Mouse (Mus musculus) frontal cortex, postnatal 25 days (tissue): ENCODE data around the gene Nxn.

Experiments
- DNase-seq, 2 experiments: peaks; one replicate each; pipeline ENCODE4 v3.0.0; 2022; ENCODE audit warnings: low spot score in 2 of 2

The Nxn gene

DNA sequence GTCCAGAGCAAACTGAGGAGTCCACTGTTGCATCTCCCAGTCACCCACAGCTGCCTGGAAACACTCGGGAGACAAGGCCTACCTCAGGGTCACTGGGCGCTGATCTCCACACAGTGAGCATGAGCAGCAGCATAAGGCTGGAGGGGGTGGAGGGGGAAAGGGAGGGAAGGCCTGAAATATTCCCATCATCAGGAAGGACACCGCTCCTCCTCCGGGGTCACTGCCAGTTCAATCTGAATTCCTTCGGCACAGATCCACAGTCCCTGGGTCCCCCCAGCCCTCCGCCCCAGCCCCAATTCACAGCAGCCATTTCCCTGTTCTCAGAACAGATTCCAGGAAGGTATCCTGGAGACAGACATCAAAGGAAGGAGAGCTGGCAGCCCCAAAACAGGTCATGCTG lies 35.8 kb downstream of the Nxn start:
- DNase-seq: no peak

DNA sequence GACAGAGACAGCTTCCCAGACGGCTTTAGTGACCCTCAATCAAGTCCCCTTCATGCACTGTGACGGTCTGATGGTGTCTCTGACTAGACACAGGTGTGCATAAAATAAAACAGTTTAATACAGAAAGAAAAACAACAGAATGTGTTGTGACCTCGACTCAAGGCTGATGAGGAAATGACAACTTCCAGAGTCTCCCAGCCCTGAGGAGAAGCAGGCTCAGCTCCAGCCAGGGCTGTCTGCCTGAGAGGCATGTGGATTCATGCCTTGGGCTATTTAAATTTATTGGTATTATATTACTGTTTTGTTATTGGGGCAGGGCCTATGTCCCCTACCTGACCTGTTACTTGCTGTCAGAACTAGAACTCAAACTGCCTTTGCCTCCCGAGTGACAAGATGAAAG lies 37.5 kb downstream of the Nxn start:
- no peak for DNase-seq

DNA sequence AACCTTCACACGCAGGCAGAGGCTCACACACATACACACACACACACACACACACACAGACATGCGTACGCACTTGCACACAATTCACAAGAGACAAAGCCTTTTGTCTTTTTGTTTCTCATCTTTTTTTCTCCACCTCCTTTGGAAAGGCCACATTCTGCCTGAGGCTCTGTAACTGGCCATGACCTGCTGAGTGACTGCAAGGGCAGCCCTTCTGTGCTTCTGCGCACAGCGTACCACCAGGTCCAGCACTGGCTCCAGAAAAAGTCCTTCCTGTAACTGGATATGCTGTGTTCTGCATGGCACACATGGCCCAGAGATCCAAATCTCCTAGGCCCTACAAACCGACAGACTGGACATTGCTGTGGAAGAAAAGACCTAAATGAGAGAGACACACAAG lies 38.7 kb downstream of the Nxn start:
- DNase-seq: no peak

GRCm38 (mm10) chr11:76358628-76359320 lies 40.2 kb downstream of the Nxn start:
- DNase-seq: no peak

- DNase-seq: no peak
Observed at GRCm38 (mm10) chr11:76357464-76357863, 41.5 kb downstream of the Nxn start.

DNA sequence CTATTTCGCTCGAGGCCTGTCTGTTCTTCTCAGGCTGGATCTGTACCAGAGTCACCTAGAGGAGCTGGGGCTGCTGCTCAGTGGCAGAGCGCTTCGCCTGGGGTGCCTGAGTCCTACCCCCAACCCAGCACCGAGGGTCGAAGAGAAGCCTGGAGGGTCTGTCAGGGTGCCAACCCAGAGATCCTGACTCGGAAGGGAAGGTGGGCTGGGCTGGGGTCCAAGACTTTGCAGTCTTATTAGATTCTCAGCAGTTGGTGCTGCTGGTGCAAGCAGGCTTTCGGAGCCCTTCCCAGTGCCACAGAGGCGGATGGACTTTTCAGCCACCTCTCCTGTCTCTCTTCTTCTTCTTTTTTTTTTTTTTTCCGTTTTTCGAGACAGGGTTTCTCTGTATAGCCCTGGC lies 42.8 kb downstream of the Nxn start:
- no peak for DNase-seq

GRCm38 (mm10) chr11:76355425-76355824 lies 43.5 kb downstream of the Nxn start:
- DNase-seq: no peak

- no peak for DNase-seq
Observed at GRCm38 (mm10) chr11:76352861-76353558, 45.9 kb downstream of the Nxn start.

DNA sequence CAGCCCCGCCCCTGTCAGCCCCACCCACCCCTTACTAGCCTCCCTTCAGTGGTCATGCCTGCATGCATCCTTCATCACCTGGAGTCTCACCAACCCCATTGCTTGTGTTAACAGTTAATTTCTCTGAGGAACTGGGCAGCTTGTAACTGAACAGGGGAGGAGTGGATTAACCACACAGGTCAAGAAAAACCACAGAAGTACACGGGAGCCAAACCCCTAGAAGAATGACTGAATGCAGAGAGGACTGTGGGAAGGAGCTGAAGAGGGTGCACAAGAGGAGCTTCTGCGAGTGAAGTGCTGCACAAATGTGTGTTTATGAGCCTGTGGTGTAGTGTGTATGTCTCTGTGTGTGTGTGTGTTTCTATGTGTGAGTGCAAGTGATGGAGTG lies 47.3 kb downstream of the Nxn start:
- no peak for DNase-seq

- DNase-seq: no peak
Observed at GRCm38 (mm10) chr11:76350931-76351623, 47.9 kb downstream of the Nxn start.

DNA sequence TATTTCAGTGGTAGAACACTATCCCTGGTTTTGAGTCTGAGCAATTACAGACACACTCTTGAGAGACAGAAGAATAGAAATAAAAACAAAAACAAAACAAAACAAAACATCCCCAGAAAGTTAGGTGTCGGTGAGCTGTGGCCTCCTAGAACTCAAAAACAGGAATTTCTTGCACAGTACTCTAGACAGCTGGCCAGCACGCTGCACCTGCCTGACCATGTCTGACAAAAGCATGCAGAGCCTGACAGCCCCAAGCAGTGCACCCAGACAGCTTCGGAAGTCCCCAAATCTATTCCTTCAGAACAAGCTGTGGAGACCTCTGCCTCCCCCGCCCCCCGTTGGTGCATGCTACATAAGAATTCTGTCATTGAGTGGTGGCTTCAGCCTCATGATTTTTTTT lies 49.1 kb downstream of the Nxn start:
- no peak for DNase-seq

- no peak for DNase-seq
Observed at GRCm38 (mm10) chr11:76347589-76347988, 51.4 kb downstream of the Nxn start.

- no peak for DNase-seq
Observed at GRCm38 (mm10) chr11:76343031-76343430, 55.9 kb downstream of the Nxn start.

GRCm38 (mm10) chr11:76341884-76342645 lies 56.9 kb downstream of the Nxn start:
- no peak for DNase-seq

DNA sequence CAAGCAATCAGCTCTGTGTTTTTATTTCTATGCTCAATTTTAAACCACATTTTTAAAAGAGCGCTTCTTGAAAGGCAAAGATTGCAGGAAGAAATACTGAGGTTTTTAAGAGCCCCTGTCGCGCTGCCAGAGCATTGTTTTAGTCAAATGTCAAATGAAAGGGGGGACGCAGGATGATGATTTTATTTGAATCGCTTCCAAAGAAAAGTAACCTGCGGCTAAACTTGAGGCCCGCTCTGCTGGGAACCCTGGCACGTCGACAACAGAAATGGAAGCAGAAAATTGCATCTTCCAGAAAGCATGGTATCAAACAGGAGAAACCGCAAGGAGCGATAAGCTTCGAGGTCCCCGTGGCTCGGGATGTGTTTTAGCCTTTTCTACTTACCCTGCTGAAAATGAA lies 57.8 kb downstream of the Nxn start:
- DNase-seq: no peak

- no peak for DNase-seq
Observed at GRCm38 (mm10) chr11:76339830-76340229, 59.1 kb downstream of the Nxn start.

DNA sequence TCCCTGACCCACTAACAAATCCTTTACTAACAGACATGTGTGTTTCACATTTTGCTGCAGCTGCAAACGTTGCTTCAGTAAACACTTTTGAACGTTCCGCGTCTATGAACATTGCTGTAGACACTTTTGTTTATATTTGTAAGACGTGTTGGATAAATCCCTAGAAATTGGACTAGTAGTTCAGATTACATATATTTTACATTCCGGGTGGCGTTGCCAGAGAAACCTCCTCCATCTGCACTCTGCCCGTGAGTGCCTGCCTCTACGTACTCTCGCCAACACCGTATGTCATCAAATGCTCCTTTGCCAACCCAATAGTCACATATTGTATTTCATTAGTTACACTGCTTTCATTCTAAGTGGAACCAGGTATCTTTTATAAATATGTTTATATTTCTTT lies 59.8 kb downstream of the Nxn start:
- no peak for DNase-seq

DNA sequence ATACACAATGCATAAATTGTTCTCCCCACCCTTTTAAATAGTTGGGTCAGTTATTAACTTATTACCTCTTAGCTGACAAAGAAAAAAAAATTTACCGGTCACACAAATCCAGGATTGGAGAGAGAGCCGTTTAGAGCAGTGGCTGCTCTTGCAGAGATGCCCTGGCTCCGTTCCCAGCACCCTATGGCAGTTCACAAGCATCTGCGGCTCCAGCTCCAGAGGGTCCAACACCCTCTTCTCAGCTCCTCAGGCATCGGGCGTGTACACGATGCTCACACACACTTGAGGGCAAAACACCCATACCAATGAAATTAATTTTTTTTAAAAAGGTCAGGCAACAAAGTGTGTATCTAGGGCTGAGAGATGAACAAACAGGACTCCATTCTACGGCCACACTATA lies 60.3 kb downstream of the Nxn start:
- DNase-seq: no peak

DNA sequence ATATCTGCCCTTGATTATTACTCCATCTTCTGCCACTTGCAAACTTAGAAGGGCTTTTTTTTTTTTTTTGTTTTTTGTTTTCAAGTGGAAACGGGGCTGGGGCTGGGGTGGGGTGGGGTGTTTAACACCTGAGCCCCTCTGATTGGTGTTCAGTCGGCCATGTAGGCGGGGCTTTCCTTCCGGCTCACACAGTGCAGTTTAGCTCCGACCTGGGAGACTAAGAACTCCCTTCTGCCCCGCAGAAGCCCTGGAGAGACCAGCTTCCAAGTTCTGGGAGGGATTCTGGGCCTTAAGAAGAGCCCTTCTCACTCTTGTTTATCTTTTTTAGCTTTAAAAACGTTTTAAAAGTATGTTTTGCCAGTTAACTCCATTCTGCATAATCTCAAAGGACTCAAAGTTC lies 61.2 kb downstream of the Nxn start:
- no peak for DNase-seq

- no peak for DNase-seq
Observed at GRCm38 (mm10) chr11:76337236-76337635, 61.7 kb downstream of the Nxn start.

- no peak for DNase-seq
Observed at GRCm38 (mm10) chr11:76336224-76336623, 62.7 kb downstream of the Nxn start.

GRCm38 (mm10) chr11:76334966-76335365 lies 64.0 kb downstream of the Nxn start:
- no peak for DNase-seq
